Mouse (Mus musculus): ENCODE measurements around the gene Cacna2d4. TPM values are rescaled to one million over a fixed set of nuclear protein-coding genes. Genes with fewer than 3 reads are reported as not detected.
A peak's percentile ranks its signal among the peaks of the same experiment; 100 is the strongest.

Cacna2d4 gene
- polyA plus RNA-seq, 1 experiment from 2014 or later = 1.2 TPM

DNA sequence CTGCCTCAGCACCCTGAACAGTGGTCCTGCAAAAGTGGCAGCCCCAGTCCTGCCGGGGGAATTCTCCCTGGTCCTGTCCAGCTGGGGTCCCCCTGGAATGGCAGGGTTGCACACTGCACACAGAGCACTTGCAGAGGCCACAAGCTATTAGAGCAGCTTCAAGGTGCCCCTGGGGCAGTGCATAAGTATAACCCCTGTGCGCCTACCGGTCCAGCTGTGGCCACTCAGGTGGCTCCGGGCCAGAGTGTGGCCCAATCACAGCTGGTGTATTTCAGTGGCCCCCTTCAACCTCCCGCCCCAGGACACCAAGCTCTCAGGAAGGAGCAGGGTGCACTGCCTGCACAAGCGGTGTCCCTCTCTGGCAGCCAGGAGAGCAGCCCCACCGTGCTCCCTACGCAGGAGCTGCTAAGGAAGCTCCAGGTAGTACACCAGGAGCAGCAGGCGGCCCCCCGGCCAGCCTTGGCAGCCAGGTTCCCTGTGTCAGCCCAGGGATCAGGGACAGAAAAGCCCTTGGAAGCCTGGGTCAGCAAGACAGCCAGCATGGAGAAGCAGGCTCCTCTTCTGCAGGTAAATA, 21.2 kb upstream of the Cacna2d4 start:
- H3K4me1 ChIP-seq (ENCODE audit: control insufficient read depth, insufficient read depth, low read depth, low read length) = no peaks in the 10 kb centered on the region; the same call in 1 of the 2 replicates
- H3K27ac ChIP-seq (ENCODE audit: low read depth, low read length) = no peak overlapping the region
- no peaks in the 10 kb centered on the region for H3K9me3 ChIP-seq (ENCODE audit: control insufficient read depth, low read length)
- peaks cover 21% of the 10 kb centered on the region for H3K36me3 ChIP-seq (ENCODE audit: control insufficient read depth, insufficient read depth, low read length)
- no peak overlapping the region for H3K4me2 ChIP-seq (ENCODE audit: low read length)
- H3K27me3 ChIP-seq (replicated peaks; ENCODE audit: control insufficient read depth, insufficient read depth, low read length) = no peaks in the 10 kb centered on the region
- no peak for ATAC-seq
- no peak overlapping the region for H3K4me3 ChIP-seq (ENCODE audit: low read length)
- WGBS = 91% methylated on average over 10 of the region's 10 CpGs
- no peak overlapping the region for H3K9ac ChIP-seq (ENCODE audit: low read depth, low read length)

DNA sequence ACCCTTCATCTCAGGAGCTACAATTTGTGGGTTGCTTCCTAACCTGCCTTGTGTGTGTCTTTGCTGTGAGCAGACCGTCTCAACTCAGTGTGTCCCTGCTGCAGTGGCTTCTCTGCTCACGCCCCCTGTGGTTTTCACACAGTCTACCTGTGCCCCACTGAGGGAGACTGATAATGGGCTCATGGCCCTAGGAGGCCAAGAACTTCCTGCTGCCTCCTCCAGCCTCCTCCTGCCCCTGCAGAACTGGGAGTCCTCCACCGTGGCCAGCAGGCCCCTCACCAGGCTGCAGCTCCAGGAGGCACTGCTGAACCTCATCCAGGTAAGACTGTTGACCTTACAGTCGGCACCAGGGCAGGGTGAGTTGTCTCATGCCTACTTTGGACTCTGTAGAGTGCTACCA, 18.7 kb upstream of the Cacna2d4 start:
- H3K4me2 ChIP-seq (ENCODE audit: low read length) = no peak overlapping the region
- H3K9ac ChIP-seq (ENCODE audit: low read depth, low read length) = no peak overlapping the region
- H3K9me3 ChIP-seq (ENCODE audit: control insufficient read depth, low read length) = no peaks in the 10 kb centered on the region
- WGBS = 84% methylated on average over 4 of the region's 4 CpGs
- peaks cover 2% of the 10 kb centered on the region; the same call in 1 of the 2 replicates for H3K4me1 ChIP-seq (ENCODE audit: control insufficient read depth, insufficient read depth, low read depth, low read length)
- no peak overlapping the region for H3K4me3 ChIP-seq (ENCODE audit: low read length)
- peaks cover 21% of the 10 kb centered on the region for H3K36me3 ChIP-seq (ENCODE audit: control insufficient read depth, insufficient read depth, low read length)
- H3K27ac ChIP-seq (ENCODE audit: low read depth, low read length) = no peak overlapping the region
- H3K27me3 ChIP-seq (replicated peaks; ENCODE audit: control insufficient read depth, insufficient read depth, low read length) = no peaks in the 10 kb centered on the region
- no peak for ATAC-seq

DNA sequence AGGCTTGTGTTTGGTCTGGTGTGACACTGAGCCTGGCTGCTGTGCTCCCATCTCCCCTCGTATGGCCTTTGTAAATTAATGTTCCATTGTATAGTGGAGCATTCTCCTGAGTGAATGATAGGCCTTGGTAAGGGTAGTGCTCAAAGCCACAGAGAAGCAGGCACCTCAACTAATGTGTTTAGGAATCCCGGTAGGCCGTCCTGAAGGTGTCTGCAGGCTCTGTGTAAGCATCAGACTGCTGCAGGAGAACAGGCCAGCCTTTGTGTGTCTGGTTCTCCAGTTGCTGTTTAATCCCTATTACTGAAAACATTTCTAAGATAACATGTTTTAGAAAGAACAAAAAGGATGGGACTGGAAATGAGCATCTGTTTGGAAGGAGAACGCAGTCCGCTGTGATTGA, 17.7 kb upstream of the Cacna2d4 start:
- peaks cover 15% of the 10 kb centered on the region for H3K36me3 ChIP-seq (ENCODE audit: control insufficient read depth, insufficient read depth, low read length)
- no peaks in the 10 kb centered on the region for H3K9me3 ChIP-seq (ENCODE audit: control insufficient read depth, low read length)
- no peak overlapping the region for H3K4me3 ChIP-seq (ENCODE audit: low read length)
- H3K27ac ChIP-seq (ENCODE audit: low read depth, low read length) = no peak overlapping the region
- H3K4me1 ChIP-seq (ENCODE audit: control insufficient read depth, insufficient read depth, low read depth, low read length) = peaks cover 2% of the 10 kb centered on the region; the same call in 1 of the 2 replicates
- no peak overlapping the region for H3K9ac ChIP-seq (ENCODE audit: low read depth, low read length)
- H3K27me3 ChIP-seq (replicated peaks; ENCODE audit: control insufficient read depth, insufficient read depth, low read length) = no peaks in the 10 kb centered on the region
- ATAC-seq = no peak
- WGBS = 85% methylated on average over 5 of the region's 5 CpGs
- no peak overlapping the region for H3K4me2 ChIP-seq (ENCODE audit: low read length)

- Histone ChIP-seq H3K36me3 (ENCODE audit: control insufficient read depth, insufficient read depth, low read length) (peaks cover 14% of the 10 kb centered on the region), H3K4me2 (ENCODE audit: low read length) (no peak overlapping the region), H3K4me3 (ENCODE audit: low read length) (no peak overlapping the region), H3K9ac (ENCODE audit: low read depth, low read length) (no peak overlapping the region), H3K9me3 (ENCODE audit: control insufficient read depth, low read length) (no peaks in the 10 kb centered on the region), H3K4me1 (ENCODE audit: control insufficient read depth, insufficient read depth, low read depth, low read length) (peaks cover 4% of the 10 kb centered on the region), H3K27me3 (replicated peaks; ENCODE audit: control insufficient read depth, insufficient read depth, low read length) (no peaks in the 10 kb centered on the region), H3K27ac (ENCODE audit: low read depth, low read length) (no peak overlapping the region)
- no peak for ATAC-seq
- WGBS = 64% methylated on average over 15 of the region's 15 CpGs
Observed at GRCm38 (mm10) chr6:119219237-119219870, 17.0 kb upstream of the Cacna2d4 start.

GRCm38 (mm10) chr6:119220297-119220696, 16.0 kb upstream of the Cacna2d4 start:
- Histone ChIP-seq H3K36me3 (ENCODE audit: control insufficient read depth, insufficient read depth, low read length) (peaks cover 5% of the 10 kb centered on the region; the same call in 1 of the 2 replicates), H3K4me3 (ENCODE audit: low read length) (no peak overlapping the region), H3K27me3 (replicated peaks; ENCODE audit: control insufficient read depth, insufficient read depth, low read length) (no peaks in the 10 kb centered on the region), H3K9me3 (ENCODE audit: control insufficient read depth, low read length) (no peaks in the 10 kb centered on the region), H3K4me2 (ENCODE audit: low read length) (no peak overlapping the region), H3K4me1 (ENCODE audit: control insufficient read depth, insufficient read depth, low read depth, low read length) (peaks cover 14% of the 10 kb centered on the region), H3K27ac (ENCODE audit: low read depth, low read length) (no peak overlapping the region), H3K9ac (ENCODE audit: low read depth, low read length) (no peak overlapping the region)
- ATAC-seq = peak; percentile 69
- WGBS = 49% methylated on average over 10 of the region's 10 CpGs

DNA sequence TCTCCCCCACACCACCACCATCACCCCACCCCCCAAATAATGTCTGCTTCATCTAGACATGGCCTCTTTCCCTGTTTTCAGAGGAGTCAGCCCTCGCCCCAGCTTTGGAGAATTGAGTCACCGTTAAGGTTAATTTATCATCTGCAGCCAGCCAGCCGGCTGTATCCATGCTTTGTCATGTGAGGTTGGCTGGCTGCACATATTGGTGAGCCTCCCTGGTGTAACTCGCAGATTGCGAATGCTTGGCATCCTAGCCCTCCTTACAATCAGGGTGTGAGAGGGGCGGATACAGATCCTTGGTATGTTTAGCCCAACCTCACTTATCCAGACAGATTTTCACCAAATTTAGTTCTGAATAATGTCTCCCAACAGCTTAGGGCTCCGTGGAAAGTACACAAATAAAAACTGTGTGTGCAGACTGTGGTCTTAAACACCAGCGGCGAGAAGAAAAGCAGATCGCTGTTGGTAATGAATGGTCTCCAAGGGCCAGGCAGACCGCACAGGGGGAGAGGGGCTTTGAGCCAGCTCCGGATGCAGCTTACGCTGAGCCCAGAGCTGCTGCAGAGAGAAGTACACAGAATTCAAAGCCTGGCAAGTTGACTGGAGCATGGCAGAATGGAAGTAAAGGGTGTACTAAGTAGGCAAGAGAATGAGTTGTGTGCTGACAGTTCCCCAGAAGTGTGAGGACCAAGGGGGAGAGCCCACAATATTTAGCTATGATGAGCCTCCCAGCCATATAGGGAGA, 11.7 kb upstream of the Cacna2d4 start:
- H3K27ac ChIP-seq (ENCODE audit: low read depth, low read length) = peak overlapping the region; percentile 73
- 32% methylated on average over 13 of the region's 13 CpGs for WGBS
- peak overlapping the region; percentile 4; the same call in 1 of the 2 replicates for H3K4me2 ChIP-seq (ENCODE audit: low read length)
- peak; percentile 82 for ATAC-seq
- no peaks in the 10 kb centered on the region for H3K36me3 ChIP-seq (ENCODE audit: control insufficient read depth, insufficient read depth, low read length)
- H3K9ac ChIP-seq (ENCODE audit: low read depth, low read length) = 0 out of 2 replicates have a peak overlapping the region, but pooled peaks have one; percentile 9
- no peaks in the 10 kb centered on the region for H3K9me3 ChIP-seq (ENCODE audit: control insufficient read depth, low read length)
- H3K4me1 ChIP-seq (ENCODE audit: control insufficient read depth, insufficient read depth, low read depth, low read length) = peaks cover 20% of the 10 kb centered on the region
- no peak overlapping the region for H3K4me3 ChIP-seq (ENCODE audit: low read length)
- no peaks in the 10 kb centered on the region for H3K27me3 ChIP-seq (replicated peaks; ENCODE audit: control insufficient read depth, insufficient read depth, low read length)

- Histone ChIP-seq H3K4me3 (ENCODE audit: low read length) (no peak overlapping the region), H3K4me2 (ENCODE audit: low read length) (peak overlapping the region; percentile 4; the same call in 1 of the 2 replicates), H3K36me3 (ENCODE audit: control insufficient read depth, insufficient read depth, low read length) (no peaks in the 10 kb centered on the region), H3K27me3 (replicated peaks; ENCODE audit: control insufficient read depth, insufficient read depth, low read length) (no peaks in the 10 kb centered on the region), H3K4me1 (ENCODE audit: control insufficient read depth, insufficient read depth, low read depth, low read length) (peaks cover 20% of the 10 kb centered on the region), H3K9me3 (ENCODE audit: control insufficient read depth, low read length) (no peaks in the 10 kb centered on the region), H3K27ac (ENCODE audit: low read depth, low read length) (peak overlapping the region; percentile 73; the same call in 1 of the 2 replicates), H3K9ac (ENCODE audit: low read depth, low read length) (0 out of 2 replicates have a peak overlapping the region, but pooled peaks have one; percentile 8)
- peak; percentile 34; the same call in 1 of the 2 replicates for ATAC-seq
- 75% methylated on average over 12 of the region's 12 CpGs for WGBS
Observed at GRCm38 (mm10) chr6:119225226-119225625, 11.1 kb upstream of the Cacna2d4 start.

DNA sequence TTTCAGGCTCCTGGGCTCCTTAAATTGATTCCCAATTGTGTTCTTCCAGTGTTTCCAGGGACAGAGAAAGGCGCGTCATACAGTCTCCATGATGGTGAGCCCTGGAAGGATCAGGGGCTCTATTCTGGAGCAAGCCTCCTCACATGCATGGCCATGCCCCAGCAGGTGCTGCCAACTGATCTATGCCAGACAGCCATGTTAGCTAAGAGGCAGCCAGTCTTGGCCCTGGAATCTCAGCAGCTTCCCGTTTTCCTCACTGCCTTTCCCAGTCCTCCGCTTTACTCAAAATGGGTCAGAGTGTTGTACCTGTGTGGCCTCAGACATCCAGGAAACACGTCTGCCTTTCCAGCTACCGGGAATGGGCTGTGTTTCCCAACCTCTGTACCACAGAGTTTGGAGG, 10.6 kb upstream of the Cacna2d4 start:
- H3K4me3 ChIP-seq (ENCODE audit: low read length) = no peak overlapping the region
- H3K4me2 ChIP-seq (ENCODE audit: low read length) = no peak overlapping the region
- H3K9ac ChIP-seq (ENCODE audit: low read depth, low read length) = no peak overlapping the region
- no peaks in the 10 kb centered on the region for H3K36me3 ChIP-seq (ENCODE audit: control insufficient read depth, insufficient read depth, low read length)
- no peaks in the 10 kb centered on the region for H3K27me3 ChIP-seq (replicated peaks; ENCODE audit: control insufficient read depth, insufficient read depth, low read length)
- H3K27ac ChIP-seq (ENCODE audit: low read depth, low read length) = no peak overlapping the region
- no peaks in the 10 kb centered on the region for H3K9me3 ChIP-seq (ENCODE audit: control insufficient read depth, low read length)
- H3K4me1 ChIP-seq (ENCODE audit: control insufficient read depth, insufficient read depth, low read depth, low read length) = peaks cover 17% of the 10 kb centered on the region
- WGBS = 89% methylated on average over 6 of the region's 6 CpGs
- no peak for ATAC-seq

DNA sequence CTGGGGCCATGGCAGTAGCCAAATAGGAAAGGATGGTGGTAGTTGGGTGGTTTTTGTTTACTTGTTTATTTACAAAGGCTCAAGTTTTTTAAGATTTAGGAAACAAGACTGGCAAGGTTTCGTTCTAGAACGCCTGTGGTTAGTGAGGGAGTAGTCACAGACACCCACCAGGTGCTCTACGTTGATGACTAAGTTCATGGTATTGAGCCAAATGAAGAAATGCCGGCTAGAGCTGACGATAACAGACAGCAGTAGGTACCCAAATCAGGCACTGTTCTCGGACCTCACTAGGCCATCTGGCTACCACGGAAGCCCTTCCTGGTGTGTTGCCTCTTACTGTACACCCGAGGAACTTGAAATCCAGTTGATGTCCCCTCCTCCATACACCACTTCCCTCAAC, 9.3 kb upstream of the Cacna2d4 start:
- no peak for ATAC-seq
- Histone ChIP-seq H3K36me3 (ENCODE audit: control insufficient read depth, insufficient read depth, low read length) (no peaks in the 10 kb centered on the region), H3K4me1 (ENCODE audit: control insufficient read depth, insufficient read depth, low read depth, low read length) (peaks cover 17% of the 10 kb centered on the region), H3K27me3 (replicated peaks; ENCODE audit: control insufficient read depth, insufficient read depth, low read length) (no peaks in the 10 kb centered on the region), H3K4me2 (ENCODE audit: low read length) (no peak overlapping the region), H3K9me3 (ENCODE audit: control insufficient read depth, low read length) (no peaks in the 10 kb centered on the region), H3K4me3 (ENCODE audit: low read length) (no peak overlapping the region), H3K9ac (ENCODE audit: low read depth, low read length) (no peak overlapping the region), H3K27ac (ENCODE audit: low read depth, low read length) (no peak overlapping the region)
- WGBS = 95% methylated on average over 8 of the region's 8 CpGs

Measured in hindbrain, embryonic 16.5 days (tissue).